Mouse (Mus musculus): Measurements from ENCODE around the gene Olfr303.
"Not testable (repeated sequence)": the region's sequence is repeated elsewhere in the genome, so short reads cannot be mapped to it uniquely, and the experiment has no call there.

The Olfr303 gene

GRCm38 (mm10) chr7:86397689-86398088 is at the start of gene Olfr303:
Gene Olfr303, minus strand, starts transcription at chr7:86397789.
- no peak for DNase-seq (ENCODE audit: low spot score in 2 of 2)

GRCm38 (mm10) chr7:86403546-86403945 is 6.0 kb upstream of the Olfr303 start, which contains the start of gene Olfr301:
Gene Olfr301, plus strand, starts transcription at chr7:86403846.
- DNase-seq (ENCODE audit: low spot score in 2 of 2), result no peak

- DNase-seq (ENCODE audit: low spot score in 2 of 2), result no peak
These were observed 11.0 kb downstream of the Olfr303 start, which contains the start of gene Olfr304 for GRCm38 (mm10) chr7:86386558-86386957. Gene Olfr304, minus strand, starts transcription at chr7:86386658.

GRCm38 (mm10) chr7:86385769-86386168 is 11.8 kb downstream of the Olfr303 start:
- no peak for DNase-seq (ENCODE audit: low spot score in 2 of 2)

- no peak for DNase-seq (ENCODE audit: low spot score in 2 of 2)
These were observed 30.8 kb downstream of the Olfr303 start, which contains the start of gene Olfr305 for GRCm38 (mm10) chr7:86366828-86367227. Gene Olfr305, minus strand, starts transcription at chr7:86366928.

- DNase-seq (ENCODE audit: low spot score in 2 of 2), result not testable (repeated sequence)
These were observed 51.3 kb downstream of the Olfr303 start for GRCm38 (mm10) chr7:86346296-86346695.

GRCm38 (mm10) chr7:86344253-86344652 is 53.3 kb downstream of the Olfr303 start:
- no peak for DNase-seq (ENCODE audit: low spot score in 2 of 2)

GRCm38 (mm10) chr7:86342881-86343565 is 54.6 kb downstream of the Olfr303 start:
- no peak for DNase-seq (ENCODE audit: low spot score in 2 of 2)

All from natural killer cell, adult 2 months (primary cell).